Mouse (Mus musculus): ENCODE data around the gene Ushbp1.
"Not testable (repeated sequence)": the region's sequence is repeated elsewhere in the genome, so short reads cannot be mapped to it uniquely, and the experiment has no call there.

Gene Ushbp1

GRCm38 (mm10) chr8:71395629-71396028 is at the start of gene Ushbp1:
TSS of gene Ushbp1 (minus strand) at chr8:71395802.
- peaks cover 2% of the 10 kb centered on the region for H3K36me3 ChIP-seq (ENCODE audit: control insufficient read depth, insufficient read depth, low read length, poor library complexity, severe bottlenecking)
- no peaks in the 10 kb centered on the region for H3K27me3 ChIP-seq (ENCODE audit: control insufficient read depth, insufficient read depth, low read length, poor library complexity, severe bottlenecking)
- DNase-seq (ENCODE audit: low read depth, low spot score), result no peak

DNA sequence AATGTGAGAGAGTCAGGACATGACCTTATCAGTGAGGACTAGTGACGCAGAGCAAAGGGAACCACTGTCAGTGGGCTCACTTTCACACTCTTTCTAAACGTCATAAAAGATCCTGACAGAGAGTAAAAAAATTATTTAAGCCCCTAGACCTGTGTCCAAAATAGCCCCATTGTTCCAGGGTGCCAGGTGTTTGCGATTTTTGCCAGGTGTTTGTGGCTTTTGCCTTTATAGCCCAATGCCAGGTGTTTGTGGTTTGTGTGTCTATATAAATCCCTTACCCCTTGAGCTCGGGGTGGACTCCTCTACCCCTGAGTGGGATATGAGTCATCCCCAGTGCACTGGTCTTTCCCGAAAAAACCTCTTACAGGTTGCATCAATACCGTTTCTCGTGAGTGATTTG is 49.5 kb upstream of the Ushbp1 start:
- no peaks in the 10 kb centered on the region; the same call in 1 of the 2 replicates for H3K27me3 ChIP-seq (ENCODE audit: control insufficient read depth, insufficient read depth, low read length, poor library complexity, severe bottlenecking)
- no peak for DNase-seq (ENCODE audit: low read depth, low spot score)
- no peaks in the 10 kb centered on the region for H3K36me3 ChIP-seq (ENCODE audit: control insufficient read depth, insufficient read depth, low read length, poor library complexity, severe bottlenecking)

DNA sequence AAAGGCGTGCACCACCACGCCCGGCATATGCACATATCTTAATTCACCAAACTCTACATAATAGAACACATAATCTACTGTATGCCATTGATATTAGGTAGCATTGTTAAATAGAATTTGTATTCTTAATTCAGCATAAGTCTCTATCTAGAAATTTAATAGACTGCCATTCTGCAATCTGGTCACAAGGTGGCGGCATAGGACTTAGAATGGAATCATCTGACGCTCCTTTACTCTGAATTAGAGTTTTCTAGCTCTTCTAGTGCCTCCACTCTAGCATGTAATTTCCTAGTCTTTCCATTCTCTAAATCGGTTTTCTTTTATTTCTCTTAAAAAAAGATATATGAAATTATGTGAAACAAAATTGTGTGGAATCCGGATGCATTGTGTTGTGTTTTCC is 45.8 kb upstream of the Ushbp1 start:
- H3K36me3 ChIP-seq (ENCODE audit: control insufficient read depth, insufficient read depth, low read length, poor library complexity, severe bottlenecking), result no peaks in the 10 kb centered on the region
- no peaks in the 10 kb centered on the region; the same call in 1 of the 2 replicates for H3K27me3 ChIP-seq (ENCODE audit: control insufficient read depth, insufficient read depth, low read length, poor library complexity, severe bottlenecking)
- DNase-seq (ENCODE audit: low read depth, low spot score), result peak; percentile 83

- Histone ChIP-seq H3K36me3 (ENCODE audit: control insufficient read depth, insufficient read depth, low read length, poor library complexity, severe bottlenecking) (no peaks in the 10 kb centered on the region; the same call in 1 of the 2 replicates), H3K27me3 (ENCODE audit: control insufficient read depth, insufficient read depth, low read length, poor library complexity, severe bottlenecking) (no peaks in the 10 kb centered on the region)
- DNase-seq (ENCODE audit: low read depth, low spot score), result no peak
These were observed 41.4 kb upstream of the Ushbp1 start for GRCm38 (mm10) chr8:71437041-71437440.

GRCm38 (mm10) chr8:71432935-71433334 is 37.3 kb upstream of the Ushbp1 start:
- not testable (repeated sequence) for DNase-seq (ENCODE audit: low read depth, low spot score); H3K36me3 ChIP-seq (ENCODE audit: control insufficient read depth, insufficient read depth, low read length, poor library complexity, severe bottlenecking); H3K27me3 ChIP-seq (ENCODE audit: control insufficient read depth, insufficient read depth, low read length, poor library complexity, severe bottlenecking)

GRCm38 (mm10) chr8:71422121-71422520 is 26.5 kb upstream of the Ushbp1 start:
- Histone ChIP-seq H3K27me3 (ENCODE audit: control insufficient read depth, insufficient read depth, low read length, poor library complexity, severe bottlenecking) (no peaks in the 10 kb centered on the region), H3K36me3 (ENCODE audit: control insufficient read depth, insufficient read depth, low read length, poor library complexity, severe bottlenecking) (no peaks in the 10 kb centered on the region)
- no peak for DNase-seq (ENCODE audit: low read depth, low spot score)

- no peaks in the 10 kb centered on the region for H3K27me3 ChIP-seq (ENCODE audit: control insufficient read depth, insufficient read depth, low read length, poor library complexity, severe bottlenecking)
- no peaks in the 10 kb centered on the region for H3K36me3 ChIP-seq (ENCODE audit: control insufficient read depth, insufficient read depth, low read length, poor library complexity, severe bottlenecking)
- DNase-seq (ENCODE audit: low read depth, low spot score), result no peak
These were observed 16.1 kb upstream of the Ushbp1 start for GRCm38 (mm10) chr8:71411535-71412273.

DNA sequence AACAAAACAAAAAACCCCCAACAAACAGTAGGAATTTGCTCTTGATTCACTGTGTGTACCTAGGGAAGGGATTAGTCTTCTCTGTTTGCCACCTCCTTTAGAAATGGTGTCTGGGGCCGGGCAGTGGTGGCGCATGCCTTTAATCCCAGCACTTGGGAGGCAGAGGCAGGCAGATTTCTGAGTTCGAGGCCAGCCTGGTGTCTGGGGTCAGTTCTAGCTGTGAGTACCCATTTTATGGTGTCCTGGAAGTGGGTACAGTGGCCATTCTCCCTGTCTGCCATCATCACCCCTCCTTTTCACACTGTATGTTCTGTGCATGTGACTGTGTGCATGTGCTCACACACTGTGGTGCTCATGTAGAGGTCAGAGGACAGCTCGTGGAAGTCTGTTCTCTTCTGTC is 12.6 kb upstream of the Ushbp1 start:
- no peaks in the 10 kb centered on the region for H3K36me3 ChIP-seq (ENCODE audit: control insufficient read depth, insufficient read depth, low read length, poor library complexity, severe bottlenecking)
- H3K27me3 ChIP-seq (ENCODE audit: control insufficient read depth, insufficient read depth, low read length, poor library complexity, severe bottlenecking), result no peaks in the 10 kb centered on the region
- DNase-seq (ENCODE audit: low read depth, low spot score), result no peak

GRCm38 (mm10) chr8:71407441-71407840 is 11.8 kb upstream of the Ushbp1 start:
- no peak for DNase-seq (ENCODE audit: low read depth, low spot score)
- H3K36me3 ChIP-seq (ENCODE audit: control insufficient read depth, insufficient read depth, low read length, poor library complexity, severe bottlenecking), result no peaks in the 10 kb centered on the region
- H3K27me3 ChIP-seq (ENCODE audit: control insufficient read depth, insufficient read depth, low read length, poor library complexity, severe bottlenecking), result no peaks in the 10 kb centered on the region

DNA sequence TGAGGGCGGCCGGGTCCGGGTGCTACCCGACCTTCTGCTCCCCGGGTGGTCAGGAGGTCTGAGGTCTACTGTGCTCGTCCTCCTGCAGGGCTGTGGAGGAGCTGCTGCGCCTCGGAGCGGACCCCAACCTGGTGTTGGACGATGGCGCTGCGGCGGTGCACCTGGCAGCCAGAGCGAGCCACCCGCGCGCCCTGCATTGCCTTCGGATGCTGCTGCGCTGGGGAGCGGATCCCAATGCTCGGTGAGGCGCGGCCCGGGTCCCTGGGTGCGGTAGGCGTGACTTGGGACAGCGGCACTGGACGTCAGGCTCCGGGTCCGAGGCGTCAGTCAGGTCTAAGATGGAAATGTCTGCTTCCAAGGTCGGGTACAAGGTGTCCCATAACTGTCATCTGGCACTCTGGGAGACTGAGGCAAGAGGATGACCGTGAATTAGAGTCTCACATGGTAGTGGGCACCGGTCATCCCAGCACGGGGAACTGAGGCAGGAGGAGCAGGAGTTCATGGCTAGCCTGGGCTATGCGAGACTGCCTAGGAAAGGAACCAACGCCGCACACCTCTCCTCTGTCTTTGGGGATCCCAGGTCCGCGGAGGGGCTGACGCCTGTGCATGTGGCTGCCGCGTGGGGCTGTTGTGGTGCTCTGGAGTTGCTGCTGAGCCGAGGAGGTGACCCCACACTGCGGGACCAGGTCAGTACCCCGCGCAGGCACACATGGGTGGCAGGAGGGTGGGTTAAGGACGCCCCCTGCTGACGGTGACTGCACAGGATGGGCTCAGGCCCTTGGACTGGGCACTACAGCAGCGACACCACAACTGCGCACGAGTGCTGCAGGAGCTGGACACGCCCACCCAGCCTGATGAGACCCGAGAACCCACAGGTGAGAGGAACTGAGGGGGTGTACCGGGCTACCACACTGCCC is 10.8 kb upstream of the Ushbp1 start:
- H3K27me3 ChIP-seq (ENCODE audit: control insufficient read depth, insufficient read depth, low read length, poor library complexity, severe bottlenecking), result no peaks in the 10 kb centered on the region
- no peaks in the 10 kb centered on the region for H3K36me3 ChIP-seq (ENCODE audit: control insufficient read depth, insufficient read depth, low read length, poor library complexity, severe bottlenecking)
- DNase-seq (ENCODE audit: low read depth, low spot score), result peak; percentile 78

- DNase-seq (ENCODE audit: low read depth, low spot score), result peak; percentile 95
- no peaks in the 10 kb centered on the region for H3K36me3 ChIP-seq (ENCODE audit: control insufficient read depth, insufficient read depth, low read length, poor library complexity, severe bottlenecking)
- no peaks in the 10 kb centered on the region for H3K27me3 ChIP-seq (ENCODE audit: control insufficient read depth, insufficient read depth, low read length, poor library complexity, severe bottlenecking)
These were observed 9.9 kb upstream of the Ushbp1 start, which contains the start of gene Ankle1 for GRCm38 (mm10) chr8:71405401-71406098. TSS of gene Ankle1 (plus strand) at chr8:71406010.

DNA sequence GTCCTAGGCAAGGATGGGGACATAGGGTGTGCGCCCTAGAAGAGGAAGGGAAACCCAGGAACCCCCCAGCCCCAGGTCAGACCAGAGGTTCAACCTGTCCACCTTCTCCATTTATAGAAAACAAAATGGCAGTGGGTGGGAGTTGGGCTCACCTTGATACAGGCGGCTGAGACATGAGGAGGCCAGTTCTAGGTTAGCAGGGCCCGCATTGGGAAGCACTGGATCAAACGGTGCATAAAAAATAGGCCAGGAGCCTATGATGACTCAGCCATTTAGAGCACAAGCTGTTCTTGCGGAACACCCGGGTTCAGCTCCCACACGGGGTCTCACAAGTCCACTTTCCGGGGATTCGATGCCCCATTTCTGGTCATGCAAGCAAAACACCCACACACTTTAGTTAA is 9.3 kb upstream of the Ushbp1 start:
- Histone ChIP-seq H3K36me3 (ENCODE audit: control insufficient read depth, insufficient read depth, low read length, poor library complexity, severe bottlenecking) (no peaks in the 10 kb centered on the region), H3K27me3 (ENCODE audit: control insufficient read depth, insufficient read depth, low read length, poor library complexity, severe bottlenecking) (no peaks in the 10 kb centered on the region)
- no peak for DNase-seq (ENCODE audit: low read depth, low spot score)

GRCm38 (mm10) chr8:71404011-71404410 is 8.4 kb upstream of the Ushbp1 start:
- no peak for DNase-seq (ENCODE audit: low read depth, low spot score)
- no peaks in the 10 kb centered on the region for H3K27me3 ChIP-seq (ENCODE audit: control insufficient read depth, insufficient read depth, low read length, poor library complexity, severe bottlenecking)
- peaks cover 2% of the 10 kb centered on the region; the same call in 1 of the 2 replicates for H3K36me3 ChIP-seq (ENCODE audit: control insufficient read depth, insufficient read depth, low read length, poor library complexity, severe bottlenecking)

- no peak for DNase-seq (ENCODE audit: low read depth, low spot score)
- H3K36me3 ChIP-seq (ENCODE audit: control insufficient read depth, insufficient read depth, low read length, poor library complexity, severe bottlenecking), result peaks cover 2% of the 10 kb centered on the region
- H3K27me3 ChIP-seq (ENCODE audit: control insufficient read depth, insufficient read depth, low read length, poor library complexity, severe bottlenecking), result no peaks in the 10 kb centered on the region
These were observed 7.7 kb upstream of the Ushbp1 start for GRCm38 (mm10) chr8:71403107-71403885.
